Mouse (Mus musculus) embryo, embryonic 10 days (tissue): ENCODE data around the gene Zkscan1.

Experiments used
- DNase-seq: peaks from one replicate; pipeline ENCODE4 v3.0.0-alpha.2; 2015; ENCODE audit warnings: low spot score

The Zkscan1 gene

GRCm38 (mm10) chr5:138117199-138118015 lies 32.5 kb downstream of the Zkscan1 start:
- DNase-seq: peak; percentile 27

GRCm38 (mm10) chr5:138118041-138118440 lies 33.2 kb downstream of the Zkscan1 start:
- DNase-seq: no peak

- no peak for DNase-seq
Measured at GRCm38 (mm10) chr5:138132425-138133064, 47.7 kb downstream of the Zkscan1 start.

- DNase-seq: no peak
Measured at GRCm38 (mm10) chr5:138137257-138137656, 52.4 kb downstream of the Zkscan1 start.

GRCm38 (mm10) chr5:138137935-138138549 lies 53.2 kb downstream of the Zkscan1 start:
- peak; percentile 77 for DNase-seq

- no peak for DNase-seq
Measured at GRCm38 (mm10) chr5:138138585-138138984, 53.7 kb downstream of the Zkscan1 start.

GRCm38 (mm10) chr5:138154390-138154789 lies 69.5 kb downstream of the Zkscan1 start:
- no peak for DNase-seq

GRCm38 (mm10) chr5:138155443-138155976 lies 70.6 kb downstream of the Zkscan1 start, which contains the start of gene Zfp113:
Gene Zfp113 (minus strand): TSS chr5:138155744.
- DNase-seq: peak; percentile 99
